Mouse (Mus musculus) olfactory bulb, adult 2 months (tissue): ENCODE results near the gene Ctnnd2. TPM values are rescaled to one million over a fixed set of nuclear protein-coding genes. Genes with fewer than 3 reads are reported as not detected.

ENCODE experiments used
- H3K27ac ChIP-seq: fragments of 200-500 bp; 2 replicates; pipeline ENCODE4 v1.5.1; 2012; ENCODE audit warnings: low read depth, low read length; ENCODE audit not compliant: insufficient read depth
- H3K4me1 ChIP-seq: fragments of 200-500 bp; 2 replicates; pipeline ENCODE4 v1.6.1; 2012; ENCODE audit warnings: low read length; ENCODE audit not compliant: control insufficient read depth, insufficient read depth
- H3K4me3 ChIP-seq: fragments of 200-500 bp; 2 replicates; pipeline ENCODE4 v1.5.1; 2012; ENCODE audit warnings: mild to moderate bottlenecking, low read depth, low read length, moderate library complexity; ENCODE audit not compliant: insufficient read depth
- CTCF ChIP-seq: fragments of 200-500 bp; IDR thresholded peaks from 2 replicates; pipeline ENCODE4 v1.5.1; 2012; ENCODE audit warnings: low read depth, mild to moderate bottlenecking, low read length, moderate library complexity; ENCODE audit not compliant: insufficient read depth
- POLR2A ChIP-seq: fragments of 200-500 bp; IDR thresholded peaks from 2 replicates; pipeline ENCODE4 v1.6.1; 2012; ENCODE audit warnings: mild to moderate bottlenecking, low read depth, low read length, moderate library complexity; ENCODE audit not compliant: insufficient read depth
- WGBS: fragments of 180-500 bp; shearing (Covaris S2); methylation state at CpG from one replicate; pipeline ENCODE4 v1.1.7; 2018; 5-methylcytosine and 5-hydroxymethylcytosine counted together
- polyA plus RNA-seq: library from polyadenylated mRNA; stranded (reverse); fragments of >200 nt; gene quantifications from 2 replicates; pipeline ENCODE4 v1.2.4, GENCODE M21; 2012; ENCODE audit warnings: low replicate concordance; ENCODE audit not compliant: missing spikeins, insufficient read depth, insufficient read length

The Ctnnd2 gene
- polyA plus RNA-seq, 1 experiment: not detected

DNA sequence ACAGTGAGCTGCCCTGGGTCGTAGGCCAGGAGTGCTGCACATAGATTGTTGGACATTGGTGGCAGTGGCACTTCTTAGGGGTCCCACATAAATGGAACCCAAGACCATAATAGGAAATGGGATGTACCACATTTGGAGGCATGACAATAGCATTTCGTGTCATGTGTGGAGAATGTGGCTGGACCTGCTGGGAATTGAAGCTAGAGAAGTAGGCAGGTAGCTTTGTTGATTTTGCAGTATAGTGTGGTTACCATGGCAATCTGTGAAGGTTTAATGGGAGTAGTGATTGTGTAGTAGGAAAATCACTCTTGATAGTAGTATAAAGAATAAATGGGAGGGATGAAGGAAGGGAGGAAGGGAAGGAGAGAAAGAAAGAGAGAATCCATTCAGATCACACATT lies 198.8 kb downstream of the Ctnnd2 start:
- TF ChIP-seq POLR2A (no peak), CTCF (no peak)
- 85% methylated on average over 2 of the region's 2 CpGs for WGBS
- Histone ChIP-seq H3K27ac (no peak overlapping the region), H3K4me3 (no peak overlapping the region), H3K4me1 (0 out of 2 replicates have a peak, but pooled peaks cover 3% of the 10 kb centered on the region)

DNA sequence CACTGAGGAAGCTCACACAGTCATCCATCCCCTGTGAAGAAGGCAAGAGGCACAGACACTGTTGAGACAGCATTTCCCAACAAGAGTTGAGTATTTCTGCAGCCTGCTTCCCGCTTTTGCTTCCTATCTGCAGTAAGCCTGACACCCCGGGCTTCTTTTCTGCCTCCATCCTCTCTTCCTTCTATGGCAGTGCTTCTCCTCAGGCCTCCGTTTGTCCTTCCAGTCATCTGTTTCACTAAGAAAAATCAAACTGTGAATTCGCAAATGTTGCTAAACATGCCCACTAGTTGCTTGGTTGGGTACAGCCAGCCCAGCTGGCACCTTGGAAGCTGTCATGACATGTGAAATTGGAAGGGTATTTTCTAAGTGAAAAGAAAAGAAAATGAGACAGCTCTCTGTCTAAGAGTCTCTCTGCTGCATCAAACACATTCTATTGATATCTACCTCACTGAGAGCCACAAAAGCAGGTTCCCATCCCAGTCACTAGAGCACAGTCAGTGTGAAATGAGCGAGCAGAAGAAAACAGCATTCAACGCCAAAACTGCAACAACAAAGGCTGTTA lies 201.3 kb downstream of the Ctnnd2 start:
- TF ChIP-seq POLR2A (no peak), CTCF (no peak)
- WGBS: 65% methylated on average over 6 of the region's 6 CpGs
- 0 out of 2 replicates have a peak, but pooled peaks cover 3% of the 10 kb centered on the region for H3K4me1 ChIP-seq
- no peak overlapping the region for H3K4me3 ChIP-seq
- no peak overlapping the region for H3K27ac ChIP-seq

DNA sequence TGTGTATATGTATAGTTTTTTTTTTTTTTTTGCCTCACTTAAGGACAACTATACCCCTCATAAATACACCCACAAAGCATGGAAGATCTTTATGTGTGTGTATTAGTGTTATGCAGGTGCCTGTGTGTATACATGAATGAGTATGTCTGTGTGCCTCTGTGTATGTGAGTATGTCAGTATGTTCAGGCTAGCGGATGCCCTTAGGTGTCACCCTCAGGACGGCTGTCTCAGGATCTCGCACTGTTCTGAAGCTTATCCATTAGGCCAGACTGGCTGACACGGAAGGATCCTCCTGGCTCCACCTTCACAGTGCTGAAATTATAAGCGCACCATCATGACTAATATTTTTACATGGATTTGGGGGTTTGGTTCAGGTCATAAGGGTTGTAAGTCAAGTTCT lies 202.5 kb downstream of the Ctnnd2 start:
- Histone ChIP-seq H3K4me1 (0 out of 2 replicates have a peak, but pooled peaks cover 3% of the 10 kb centered on the region), H3K4me3 (no peak overlapping the region), H3K27ac (no peak overlapping the region)
- TF ChIP-seq POLR2A (no peak), CTCF (no peak)
- 95% methylated on average over 5 of the region's 5 CpGs for WGBS

DNA sequence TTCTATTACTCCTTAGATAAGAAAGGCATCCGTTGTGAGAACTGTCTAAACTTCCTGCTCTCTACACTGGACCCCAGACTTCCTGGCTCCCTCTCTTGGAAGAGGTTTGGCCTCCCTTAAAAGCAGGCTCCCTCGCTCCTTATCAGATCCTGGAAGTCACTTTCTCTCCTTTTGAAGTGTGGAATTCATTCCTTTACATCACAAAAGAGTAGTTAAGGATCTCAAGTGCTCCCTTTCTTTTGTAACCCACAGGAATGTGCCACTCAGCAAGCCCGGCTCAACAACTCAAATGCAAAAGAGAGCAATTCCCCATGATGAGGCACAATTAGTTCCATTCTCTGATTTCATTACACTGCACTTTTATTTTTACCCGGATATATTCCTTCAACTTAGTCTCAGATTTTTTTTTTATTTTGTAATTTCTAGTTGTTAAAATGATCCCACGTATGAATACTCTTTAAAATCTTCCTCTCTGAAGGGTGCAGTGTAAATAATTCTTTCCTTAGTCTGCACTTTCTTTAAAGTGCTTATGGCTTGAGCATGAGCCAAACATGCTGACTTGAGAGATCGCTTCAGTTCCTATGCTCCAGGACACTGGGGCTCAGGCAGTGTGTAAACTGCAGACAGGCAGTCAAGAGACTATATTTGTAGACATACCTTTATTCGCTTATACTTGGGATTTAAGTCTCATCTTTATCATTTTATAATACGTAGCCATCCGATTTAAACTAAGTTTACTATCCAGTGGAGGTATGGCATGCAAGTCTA lies 210.9 kb downstream of the Ctnnd2 start:
- WGBS: 63% methylated on average over 9 of the region's 9 CpGs
- Histone ChIP-seq H3K27ac (no peak overlapping the region), H3K4me1 (0 out of 2 replicates have a peak, but pooled peaks cover 3% of the 10 kb centered on the region), H3K4me3 (no peak overlapping the region)
- TF ChIP-seq CTCF: no peak
- TF ChIP-seq POLR2A: no peak

DNA sequence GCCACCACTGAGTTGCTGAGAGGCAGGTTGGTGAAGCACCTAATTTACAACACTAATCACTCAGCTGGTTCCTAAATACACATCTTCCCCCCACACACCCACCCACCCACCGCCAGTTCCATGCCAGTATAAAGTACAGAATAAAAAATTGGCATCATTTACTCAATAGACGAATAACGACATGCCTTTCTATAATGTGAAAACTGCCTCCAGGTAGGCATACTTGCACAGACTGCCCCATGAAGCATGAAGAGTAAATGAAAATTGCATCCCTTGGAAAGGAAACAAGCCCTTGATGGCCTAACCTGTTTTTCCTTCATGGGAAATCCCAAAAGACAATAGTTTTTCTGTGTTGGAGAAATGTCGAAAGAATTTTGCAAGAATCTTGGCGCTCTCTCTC lies 212.0 kb downstream of the Ctnnd2 start:
- Histone ChIP-seq H3K4me3 (no peak overlapping the region), H3K4me1 (peaks cover 6% of the 10 kb centered on the region; the same call in 1 of the 2 replicates), H3K27ac (no peak overlapping the region)
- TF ChIP-seq POLR2A: no peak
- no peak for TF ChIP-seq CTCF
- WGBS: 85% methylated on average over 5 of the region's 5 CpGs

DNA sequence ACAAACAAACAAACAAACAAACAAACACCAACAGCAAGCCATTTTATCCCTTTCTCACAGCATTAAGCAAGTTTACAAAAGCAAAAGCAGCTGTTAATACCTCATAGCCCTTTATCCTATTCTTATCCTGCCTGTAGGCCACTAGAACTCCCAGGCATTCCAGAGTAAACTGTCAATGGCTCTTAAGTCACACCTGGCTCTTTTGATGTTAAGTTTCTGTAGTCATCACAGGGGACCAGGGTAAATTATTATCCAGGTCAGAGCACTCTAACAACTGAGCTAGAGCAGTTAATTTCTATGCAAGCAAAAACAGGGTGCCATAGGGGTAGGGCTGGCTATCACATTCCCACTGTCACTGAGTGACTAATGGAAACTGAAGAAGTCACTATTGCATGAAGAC lies 214.1 kb downstream of the Ctnnd2 start:
- Histone ChIP-seq H3K4me3 (no peak overlapping the region), H3K27ac (no peak overlapping the region), H3K4me1 (peaks cover 6% of the 10 kb centered on the region; the same call in 1 of the 2 replicates)
- TF ChIP-seq POLR2A (no peak), CTCF (no peak)

DNA sequence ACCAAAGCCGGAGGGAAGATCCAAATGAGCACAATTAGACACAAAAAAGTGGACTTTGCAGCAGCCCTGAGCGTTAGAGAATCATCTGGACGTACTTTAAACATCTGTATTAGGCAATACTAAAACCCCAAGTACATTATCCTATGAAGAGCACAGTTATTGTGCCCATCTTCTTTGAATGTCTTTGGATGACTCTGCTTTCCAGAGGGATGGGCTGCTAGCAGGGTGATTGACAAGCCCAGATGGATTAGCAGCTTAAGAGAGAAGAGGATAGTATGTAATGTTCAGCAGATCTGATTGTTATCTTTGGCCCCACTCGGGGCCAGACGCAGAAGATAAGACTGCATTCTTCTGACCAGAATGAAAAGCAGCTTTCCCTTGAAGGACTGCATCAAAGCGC lies 214.9 kb downstream of the Ctnnd2 start:
- 89% methylated on average over 6 of the region's 6 CpGs for whole genome bisulfite sequencing

DNA sequence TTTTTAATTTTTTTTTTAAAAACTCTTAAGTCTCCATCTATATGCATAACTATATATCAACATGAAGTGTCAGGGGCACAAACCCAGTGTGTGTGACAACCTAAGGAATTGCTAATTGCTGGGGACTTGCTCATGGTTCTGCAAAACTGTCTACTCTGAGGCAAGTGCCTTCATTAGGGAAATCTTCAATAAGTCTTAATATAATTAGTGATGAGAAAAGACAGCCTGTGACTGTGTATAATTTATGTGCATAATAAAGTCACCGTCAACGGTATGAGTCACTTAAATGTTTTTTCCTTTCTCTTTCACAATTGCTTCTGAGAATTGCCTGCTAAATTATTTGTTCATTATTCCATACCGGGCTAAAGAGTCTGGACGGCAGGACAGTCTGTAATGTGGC lies 228.7 kb downstream of the Ctnnd2 start:
- H3K27ac ChIP-seq: no peak overlapping the region
- H3K4me1 ChIP-seq: 0 out of 2 replicates have a peak, but pooled peaks cover 2% of the 10 kb centered on the region
- no peak overlapping the region for H3K4me3 ChIP-seq
- 44% methylated on average over 4 of the region's 4 CpGs for WGBS
- TF ChIP-seq CTCF: no peak
- TF ChIP-seq POLR2A: no peak

More for the DNA sequence above, 214.9 kb downstream of the Ctnnd2 start:
- Histone ChIP-seq H3K27ac (no peak overlapping the region), H3K4me3 (no peak overlapping the region), H3K4me1 (peaks cover 6% of the 10 kb centered on the region; the same call in 1 of the 2 replicates)
- TF ChIP-seq CTCF (no peak), POLR2A (no peak)

DNA sequence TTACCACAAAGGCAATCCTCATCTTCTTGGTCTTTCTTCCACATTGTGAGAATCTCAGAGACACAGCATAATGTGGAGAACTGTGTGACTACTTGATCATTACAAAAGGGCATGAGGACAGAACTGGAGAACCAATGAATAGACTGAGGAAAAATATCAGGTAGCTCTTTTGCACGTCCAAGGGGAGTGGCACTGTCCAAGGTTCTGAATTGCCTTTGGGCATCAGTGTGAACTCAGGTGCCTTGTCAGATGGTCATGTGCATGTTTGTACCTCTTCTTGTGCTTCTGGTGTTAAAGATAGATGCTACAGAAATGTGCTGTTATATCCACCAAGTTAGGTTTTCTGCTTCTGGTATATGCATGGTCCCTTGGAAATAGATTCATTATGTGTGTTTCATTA lies 233.9 kb downstream of the Ctnnd2 start:
- TF ChIP-seq CTCF (no peak), POLR2A (no peak)
- H3K4me3 ChIP-seq: no peak overlapping the region
- H3K4me1 ChIP-seq: peaks cover 3% of the 10 kb centered on the region
- WGBS: 27% methylated on average over 1 of the region's 1 CpGs
- no peak overlapping the region for H3K27ac ChIP-seq
